Mouse (Mus musculus): ENCODE measurements around the gene Sars2. TPM values are rescaled to one million over a fixed set of nuclear protein-coding genes. Genes with fewer than 3 reads are reported as not detected.

Sars2 gene
- polyA plus RNA-seq, 1 experiment from 2014 or later, result 16.4 TPM

DNA sequence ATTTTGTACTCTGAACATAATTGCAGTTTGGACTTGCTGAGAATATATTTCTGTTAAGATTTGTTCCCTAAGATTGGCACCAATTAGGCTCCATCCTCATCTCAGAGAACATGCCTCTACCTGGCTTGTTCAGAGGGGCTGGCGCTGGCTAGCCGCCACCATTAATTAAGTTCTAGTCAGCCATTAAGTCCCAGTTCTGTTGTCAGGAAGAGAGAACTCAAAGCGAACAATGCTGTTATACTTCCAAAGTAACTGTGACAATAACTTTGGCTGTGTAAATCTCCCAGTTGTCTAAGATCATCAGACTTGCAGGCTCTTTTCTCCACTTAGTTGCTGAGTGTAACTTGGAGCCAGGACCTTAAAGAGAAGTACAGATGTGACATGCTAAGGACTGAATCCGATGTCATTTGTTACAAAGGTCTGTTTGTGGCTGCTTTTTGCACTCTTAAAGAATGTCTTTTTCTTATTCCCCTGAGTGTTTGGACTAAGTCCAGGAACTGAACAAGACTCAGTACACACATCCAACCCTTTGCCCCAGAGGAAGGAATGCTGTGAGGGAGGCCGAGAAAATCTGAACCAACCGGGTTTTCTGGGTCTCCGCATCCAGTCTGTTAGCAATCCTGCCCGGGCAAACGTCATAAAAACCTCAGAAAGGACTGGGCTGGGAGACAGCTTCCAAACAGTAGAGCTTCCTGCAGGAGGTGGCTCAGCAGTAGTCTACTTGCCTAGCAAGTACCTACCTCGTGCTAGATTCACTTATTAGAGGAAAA lies 60.3 kb downstream of the Sars2 start:
- no peaks in the 10 kb centered on the region for H3K27me3 ChIP-seq (ENCODE audit: control insufficient read depth, insufficient read depth, low read depth, low read length)
- no peaks in the 10 kb centered on the region for H3K4me1 ChIP-seq (ENCODE audit: control insufficient read depth, insufficient read depth, low read length)
- H3K9me3 ChIP-seq (replicated peaks; ENCODE audit: control insufficient read depth, low read length, poor library complexity, severe bottlenecking), result no peaks in the 10 kb centered on the region
- H3K36me3 ChIP-seq (ENCODE audit: control insufficient read depth, insufficient read depth, low read length), result no peaks in the 10 kb centered on the region
- no peak overlapping the region for H3K4me2 ChIP-seq (ENCODE audit: low read length)
- WGBS, result 29% methylated on average over 10 of the region's 10 CpGs
- ATAC-seq, result no peak
- H3K4me3 ChIP-seq (ENCODE audit: low read depth, low read length), result no peak overlapping the region
- H3K27ac ChIP-seq (ENCODE audit: low read length), result peak overlapping the region; percentile 55; the same call in 1 of the 2 replicates
- H3K9ac ChIP-seq (ENCODE audit: low read depth, low read length), result 0 out of 2 replicates have a peak overlapping the region, but pooled peaks have one; percentile 30

DNA sequence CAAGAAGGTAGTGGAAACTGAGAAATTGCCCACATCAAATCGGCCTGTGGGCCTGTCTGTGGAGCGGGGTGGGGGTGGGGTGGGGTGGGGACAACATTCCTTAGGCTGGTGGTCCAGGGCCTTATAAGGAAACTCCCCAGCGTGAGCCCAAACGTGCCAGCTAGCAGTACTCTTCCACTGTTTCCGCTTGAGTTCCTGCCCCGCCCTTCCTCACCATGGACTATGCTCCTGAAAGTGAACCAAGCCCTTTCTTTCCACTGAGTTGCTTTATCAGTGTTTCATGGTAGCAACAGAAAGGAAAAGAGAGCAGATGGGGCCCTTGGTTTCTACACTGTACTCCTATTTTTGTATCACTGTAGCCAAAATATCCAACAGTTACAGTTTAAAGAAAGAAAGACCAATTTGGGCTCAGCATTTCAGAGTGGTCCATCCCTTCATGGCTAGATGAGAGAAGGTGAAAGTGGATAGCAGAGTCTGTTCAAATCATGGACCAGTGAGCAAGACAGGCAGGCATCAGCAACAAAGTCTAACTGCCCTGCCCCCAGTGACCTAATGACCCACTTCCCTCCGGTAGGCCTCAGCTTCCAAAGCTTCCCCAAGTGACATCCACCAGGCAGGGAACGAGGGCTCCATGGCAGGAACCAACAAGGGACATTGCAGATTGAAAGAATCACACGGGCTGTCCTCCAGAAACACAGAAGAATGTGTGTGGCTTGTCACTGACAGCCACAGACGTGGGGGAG lies 61.2 kb downstream of the Sars2 start:
- Histone ChIP-seq H3K4me3 (ENCODE audit: low read depth, low read length) (no peak overlapping the region), H3K27ac (ENCODE audit: low read length) (no peak overlapping the region), H3K9me3 (replicated peaks; ENCODE audit: control insufficient read depth, low read length, poor library complexity, severe bottlenecking) (no peaks in the 10 kb centered on the region), H3K9ac (ENCODE audit: low read depth, low read length) (0 out of 2 replicates have a peak overlapping the region, but pooled peaks have one; percentile 30), H3K4me2 (ENCODE audit: low read length) (no peak overlapping the region), H3K36me3 (ENCODE audit: control insufficient read depth, insufficient read depth, low read length) (no peaks in the 10 kb centered on the region), H3K4me1 (ENCODE audit: control insufficient read depth, insufficient read depth, low read length) (peaks cover 5% of the 10 kb centered on the region), H3K27me3 (ENCODE audit: control insufficient read depth, insufficient read depth, low read depth, low read length) (no peaks in the 10 kb centered on the region)
- WGBS, result 9% methylated on average over 10 of the region's 10 CpGs
- ATAC-seq, result no peak

Other genes starting within 250 kb of the Sars2 start
- not detected in 2 replicates for gene Ifnl2, start 231.5 kb upstream of the Sars2 start, polyA plus RNA-seq (2015; fragmentation: Nextera tagmentation; extraction: Ambion mirVana)
- gene Ifnl3, start 219.2 kb upstream of the Sars2 start, polyA plus RNA-seq (2015; fragmentation: Nextera tagmentation; extraction: Ambion mirVana), result not detected in 2 replicates
- not detected in 2 replicates for gene Sycn, start 201.1 kb upstream of the Sars2 start, polyA plus RNA-seq (2015; fragmentation: Nextera tagmentation; extraction: Ambion mirVana)
- 0.15 TPM in 1 of 2 replicates, not detected in the other for gene Nccrp1, start 194.7 kb upstream of the Sars2 start, polyA plus RNA-seq (2015; fragmentation: Nextera tagmentation; extraction: Ambion mirVana)
- gene Samd4b, start 143.8 kb upstream of the Sars2 start, polyA plus RNA-seq (2015; fragmentation: Nextera tagmentation; extraction: Ambion mirVana), result 20.2 and 20.4 TPM in 2 replicates
- gene Pak4, start 143.8 kb upstream of the Sars2 start, polyA plus RNA-seq (2015; fragmentation: Nextera tagmentation; extraction: Ambion mirVana), result 18.1 and 19.1 TPM in 2 replicates
- 0.26 TPM in 1 of 2 replicates, not detected in the other for gene Acp7, start 110.7 kb upstream of the Sars2 start, polyA plus RNA-seq (2015; fragmentation: Nextera tagmentation; extraction: Ambion mirVana)
- 15.1 and 17.3 TPM in 2 replicates for gene Fbxo27, start 49.1 kb upstream of the Sars2 start, polyA plus RNA-seq (2015; fragmentation: Nextera tagmentation; extraction: Ambion mirVana)
- 3.2 and 5.2 TPM in 2 replicates for gene Fbxo17, start 25.2 kb upstream of the Sars2 start, polyA plus RNA-seq (2015; fragmentation: Nextera tagmentation; extraction: Ambion mirVana)
- gene Mrps12, start 172 bp upstream of the Sars2 start, polyA plus RNA-seq (2015; fragmentation: Nextera tagmentation; extraction: Ambion mirVana), result 95.8 and 99.4 TPM in 2 replicates
- 0.61 and 0.95 TPM in 2 replicates for gene Ccer2, start 14.2 kb downstream of the Sars2 start, polyA plus RNA-seq (2015; fragmentation: Nextera tagmentation; extraction: Ambion mirVana)
- gene Sirt2, start 24.7 kb downstream of the Sars2 start, polyA plus RNA-seq (2015; fragmentation: Nextera tagmentation; extraction: Ambion mirVana), result 117 and 121 TPM in 2 replicates
- gene Nfkbib, start 25.5 kb downstream of the Sars2 start, polyA plus RNA-seq (2015; fragmentation: Nextera tagmentation; extraction: Ambion mirVana), result 52.0 and 64.7 TPM in 2 replicates
- 2.2 and 2.9 TPM in 2 replicates for gene Rinl, start 47.0 kb downstream of the Sars2 start, polyA plus RNA-seq (2015; fragmentation: Nextera tagmentation; extraction: Ambion mirVana)
- 134 and 152 TPM in 2 replicates for gene Hnrnpl, start 66.5 kb downstream of the Sars2 start, polyA plus RNA-seq (2015; fragmentation: Nextera tagmentation; extraction: Ambion mirVana)
- 86.6 and 96.4 TPM in 2 replicates for gene Ech1, start 83.2 kb downstream of the Sars2 start, polyA plus RNA-seq (2015; fragmentation: Nextera tagmentation; extraction: Ambion mirVana)
- 5.7 and 5.9 TPM in 2 replicates for gene Lgals4, start 91.9 kb downstream of the Sars2 start, polyA plus RNA-seq (2015; fragmentation: Nextera tagmentation; extraction: Ambion mirVana)
- 6.7 and 10.3 TPM in 2 replicates for gene Lgals7, start 121.9 kb downstream of the Sars2 start, polyA plus RNA-seq (2015; fragmentation: Nextera tagmentation; extraction: Ambion mirVana)
- gene Capn12, start 139.4 kb downstream of the Sars2 start, polyA plus RNA-seq (2015; fragmentation: Nextera tagmentation; extraction: Ambion mirVana), result 0.40 and 0.57 TPM in 2 replicates
- 132 and 133 TPM in 2 replicates for gene Actn4, start 220.3 kb downstream of the Sars2 start, polyA plus RNA-seq (2015; fragmentation: Nextera tagmentation; extraction: Ambion mirVana)
- 279 TPM in 2 replicates for gene Eif3k, start 239.9 kb downstream of the Sars2 start, polyA plus RNA-seq (2015; fragmentation: Nextera tagmentation; extraction: Ambion mirVana)
- 11.8 and 13.2 TPM in 2 replicates for gene Map4k1, start 240.1 kb downstream of the Sars2 start, polyA plus RNA-seq (2015; fragmentation: Nextera tagmentation; extraction: Ambion mirVana)

Data from midbrain, embryonic 16.5 days (tissue).